Mouse (Mus musculus): ENCODE measurements around the gene Wfdc9. TPM values are rescaled to one million over a fixed set of nuclear protein-coding genes. Genes with fewer than 3 reads are reported as not detected.

The Wfdc9 gene
- polyA plus RNA-seq, 1 experiment from 2014 or later = not detected

GRCm38 (mm10) chr2:164604411-164604810, 52.0 kb downstream of the Wfdc9 start:
- H3K4me1 ChIP-seq (ENCODE audit: control insufficient read depth, insufficient read depth, low read length) = no peaks in the 10 kb centered on the region
- no peaks in the 10 kb centered on the region for H3K27me3 ChIP-seq (ENCODE audit: control insufficient read depth, insufficient read depth, low read length)
- H3K4me2 ChIP-seq (ENCODE audit: low read depth) = no peak overlapping the region
- H3K27ac ChIP-seq (ENCODE audit: low read depth, low read length) = no peak overlapping the region
- H3K36me3 ChIP-seq (ENCODE audit: control insufficient read depth, insufficient read depth, low read length) = no peaks in the 10 kb centered on the region
- H3K9me3 ChIP-seq (ENCODE audit: control insufficient read depth, low read length) = no peaks in the 10 kb centered on the region; the same call in 1 of the 2 replicates
- H3K9ac ChIP-seq (ENCODE audit: low read length) = no peak overlapping the region
- DNase-seq (ENCODE audit: low spot score) = no peak
- WGBS = 93% methylated on average over 8 of the region's 8 CpGs
- no peak overlapping the region for H3K4me3 ChIP-seq (ENCODE audit: low read depth, low read length)
- no peak for ATAC-seq (ENCODE audit: insufficient read depth, low FRiP score, low TSS enrichment)

GRCm38 (mm10) chr2:164603482-164603881, 52.9 kb downstream of the Wfdc9 start:
- 88% methylated on average over 3 of the region's 3 CpGs for WGBS
- no peak for ATAC-seq (ENCODE audit: insufficient read depth, low FRiP score, low TSS enrichment)
- H3K9ac ChIP-seq (ENCODE audit: low read length) = no peak overlapping the region
- DNase-seq (ENCODE audit: low spot score) = no peak
- no peaks in the 10 kb centered on the region for H3K4me1 ChIP-seq (ENCODE audit: control insufficient read depth, insufficient read depth, low read length)
- H3K27me3 ChIP-seq (ENCODE audit: control insufficient read depth, insufficient read depth, low read length) = no peaks in the 10 kb centered on the region
- H3K9me3 ChIP-seq (ENCODE audit: control insufficient read depth, low read length) = no peaks in the 10 kb centered on the region; the same call in 1 of the 2 replicates
- H3K4me2 ChIP-seq (ENCODE audit: low read depth) = no peak overlapping the region
- no peaks in the 10 kb centered on the region for H3K36me3 ChIP-seq (ENCODE audit: control insufficient read depth, insufficient read depth, low read length)
- H3K27ac ChIP-seq (ENCODE audit: low read depth, low read length) = no peak overlapping the region
- H3K4me3 ChIP-seq (ENCODE audit: low read depth, low read length) = no peak overlapping the region

GRCm38 (mm10) chr2:164600179-164600578, 56.2 kb downstream of the Wfdc9 start:
- H3K36me3 ChIP-seq (ENCODE audit: control insufficient read depth, insufficient read depth, low read length) = no peaks in the 10 kb centered on the region
- H3K4me1 ChIP-seq (ENCODE audit: control insufficient read depth, insufficient read depth, low read length) = no peaks in the 10 kb centered on the region
- H3K4me3 ChIP-seq (ENCODE audit: low read depth, low read length) = no peak overlapping the region
- ATAC-seq (ENCODE audit: insufficient read depth, low FRiP score, low TSS enrichment) = no peak
- H3K4me2 ChIP-seq (ENCODE audit: low read depth) = no peak overlapping the region
- no peaks in the 10 kb centered on the region; the same call in 1 of the 2 replicates for H3K9me3 ChIP-seq (ENCODE audit: control insufficient read depth, low read length)
- no peaks in the 10 kb centered on the region for H3K27me3 ChIP-seq (ENCODE audit: control insufficient read depth, insufficient read depth, low read length)
- no peak overlapping the region for H3K9ac ChIP-seq (ENCODE audit: low read length)
- DNase-seq (ENCODE audit: low spot score) = no peak
- WGBS = 64% methylated on average over 3 of the region's 3 CpGs
- no peak overlapping the region for H3K27ac ChIP-seq (ENCODE audit: low read depth, low read length)

Other genes starting within 250 kb of the Wfdc9 start
- 11.0 and 11.5 TPM in 2 replicates for gene Sdc4, start 212.7 kb downstream of the Wfdc9 start, polyA plus RNA-seq (2014; fragmentation: Nextera tagmentation; extraction: Ambion mirVana)
- 64.2 and 64.4 TPM in 2 replicates for gene Sys1, start 199.6 kb downstream of the Wfdc9 start, polyA plus RNA-seq (2014; fragmentation: Nextera tagmentation; extraction: Ambion mirVana)
- gene Gm20458, start 195.6 kb downstream of the Wfdc9 start, polyA plus RNA-seq (2014; fragmentation: Nextera tagmentation; extraction: Ambion mirVana) = 4.9 and 6.4 TPM in 2 replicates
- not detected in 2 replicates for gene Trp53tg5, start 182.9 kb downstream of the Wfdc9 start, polyA plus RNA-seq (2014; fragmentation: Nextera tagmentation; extraction: Ambion mirVana)
- 3.5 and 4.5 TPM in 2 replicates for gene Dbndd2, start 170.5 kb downstream of the Wfdc9 start, polyA plus RNA-seq (2014; fragmentation: Nextera tagmentation; extraction: Ambion mirVana)
- gene Pigt, start 159.1 kb downstream of the Wfdc9 start, polyA plus RNA-seq (2014; fragmentation: Nextera tagmentation; extraction: Ambion mirVana) = 55.0 and 57.4 TPM in 2 replicates
- 8.4 and 13.8 TPM in 2 replicates for gene Wfdc2, start 94.2 kb downstream of the Wfdc9 start, polyA plus RNA-seq (2014; fragmentation: Nextera tagmentation; extraction: Ambion mirVana)
- not detected in 2 replicates for gene Spint3, start 83.1 kb downstream of the Wfdc9 start, polyA plus RNA-seq (2014; fragmentation: Nextera tagmentation; extraction: Ambion mirVana)
- gene Wfdc6a, start 71.1 kb downstream of the Wfdc9 start, polyA plus RNA-seq (2014; fragmentation: Nextera tagmentation; extraction: Ambion mirVana) = not detected in 2 replicates
- gene Eppin, start 63.0 kb downstream of the Wfdc9 start, polyA plus RNA-seq (2014; fragmentation: Nextera tagmentation; extraction: Ambion mirVana) = not detected in 2 replicates
- gene Wfdc6b, start 43.1 kb downstream of the Wfdc9 start, polyA plus RNA-seq (2014; fragmentation: Nextera tagmentation; extraction: Ambion mirVana) = not detected in 2 replicates
- gene Wfdc8, start 43.0 kb downstream of the Wfdc9 start, polyA plus RNA-seq (2014; fragmentation: Nextera tagmentation; extraction: Ambion mirVana) = not detected in 2 replicates
- not detected in 2 replicates for gene Wfdc16, start 17.8 kb downstream of the Wfdc9 start, polyA plus RNA-seq (2014; fragmentation: Nextera tagmentation; extraction: Ambion mirVana)
- gene Wfdc10, start 537 bp downstream of the Wfdc9 start, polyA plus RNA-seq (2014; fragmentation: Nextera tagmentation; extraction: Ambion mirVana) = not detected in 2 replicates
- not detected in 2 replicates for gene Wfdc11, start 17.5 kb upstream of the Wfdc9 start, polyA plus RNA-seq (2014; fragmentation: Nextera tagmentation; extraction: Ambion mirVana)
- gene Wfdc13, start 28.5 kb upstream of the Wfdc9 start, polyA plus RNA-seq (2014; fragmentation: Nextera tagmentation; extraction: Ambion mirVana) = 0.30 TPM in 1 of 2 replicates, not detected in the other
- not detected in 2 replicates for gene Spint4, start 41.9 kb upstream of the Wfdc9 start, polyA plus RNA-seq (2014; fragmentation: Nextera tagmentation; extraction: Ambion mirVana)
- gene Spint5, start 58.7 kb upstream of the Wfdc9 start, polyA plus RNA-seq (2014; fragmentation: Nextera tagmentation; extraction: Ambion mirVana) = not detected in 2 replicates
- 0.13 and 1.4 TPM in 2 replicates for gene Wfdc3, start 89.3 kb upstream of the Wfdc9 start, polyA plus RNA-seq (2014; fragmentation: Nextera tagmentation; extraction: Ambion mirVana)
- gene Dnttip1, start 89.4 kb upstream of the Wfdc9 start, polyA plus RNA-seq (2014; fragmentation: Nextera tagmentation; extraction: Ambion mirVana) = 67.9 and 77.0 TPM in 2 replicates
- 449 and 453 TPM in 2 replicates for gene Ube2c, start 113.3 kb upstream of the Wfdc9 start, polyA plus RNA-seq (2014; fragmentation: Nextera tagmentation; extraction: Ambion mirVana)
- 43.2 and 55.4 TPM in 2 replicates for gene Tnnc2, start 123.4 kb upstream of the Wfdc9 start, polyA plus RNA-seq (2014; fragmentation: Nextera tagmentation; extraction: Ambion mirVana)
- gene Snx21, start 129.2 kb upstream of the Wfdc9 start, polyA plus RNA-seq (2014; fragmentation: Nextera tagmentation; extraction: Ambion mirVana) = 11.2 and 14.1 TPM in 2 replicates
- 15.1 TPM in 2 replicates for gene Acot8, start 148.3 kb upstream of the Wfdc9 start, polyA plus RNA-seq (2014; fragmentation: Nextera tagmentation; extraction: Ambion mirVana)
- gene Zswim3, start 148.5 kb upstream of the Wfdc9 start, polyA plus RNA-seq (2014; fragmentation: Nextera tagmentation; extraction: Ambion mirVana) = 12.9 and 14.0 TPM in 2 replicates
- 22.9 and 23.2 TPM in 2 replicates for gene Zswim1, start 166.1 kb upstream of the Wfdc9 start, polyA plus RNA-seq (2014; fragmentation: Nextera tagmentation; extraction: Ambion mirVana)
- gene Spata25, start 172.0 kb upstream of the Wfdc9 start, polyA plus RNA-seq (2014; fragmentation: Nextera tagmentation; extraction: Ambion mirVana) = not detected in 2 replicates
- gene Ctsa, start 176.3 kb upstream of the Wfdc9 start, polyA plus RNA-seq (2014; fragmentation: Nextera tagmentation; extraction: Ambion mirVana) = 87.9 and 88.6 TPM in 2 replicates
- gene Neurl2, start 176.9 kb upstream of the Wfdc9 start, polyA plus RNA-seq (2014; fragmentation: Nextera tagmentation; extraction: Ambion mirVana) = 3.8 and 4.8 TPM in 2 replicates
- gene Pltp, start 201.1 kb upstream of the Wfdc9 start, polyA plus RNA-seq (2014; fragmentation: Nextera tagmentation; extraction: Ambion mirVana) = 58.4 and 58.9 TPM in 2 replicates
- gene Pcif1, start 222.7 kb upstream of the Wfdc9 start, polyA plus RNA-seq (2014; fragmentation: Nextera tagmentation; extraction: Ambion mirVana) = 68.0 and 76.6 TPM in 2 replicates

Measured in neural tube, embryonic 11.5 days (tissue).